Mouse (Mus musculus) forebrain, postnatal 0 days (tissue): ENCODE measurements around the gene Gm11541. TPM values are rescaled to one million over a fixed set of nuclear protein-coding genes. Genes with fewer than 3 reads are reported as not detected.
"Not testable (repeated sequence)": the region's sequence is repeated elsewhere in the genome, so short reads cannot be mapped to it uniquely, and the experiment has no call there.

Experiments
- ATAC-seq: fragments of 200-750 bp; cut with Nextera tagmentation; 2 replicates; pipeline ENCODE4 v1.8.0; 2017; ENCODE audit warnings: mild to moderate bottlenecking, moderate library complexity
- DNase-seq: peaks from one replicate; pipeline ENCODE4 v3.0.0-alpha.2; 2015
- H3K27ac ChIP-seq: fragments of 300-500 bp; sonication (generic); 2 replicates; pipeline ENCODE4 v1.5.1; 2014; ENCODE audit warnings: low read depth, mild to moderate bottlenecking, antibody characterized with exemption, low read length, moderate library complexity, mixed read lengths
- H3K27me3 ChIP-seq: fragments of 300-500 bp; sonication (generic); 2 replicates; pipeline ENCODE4 v1.6.1; 2014; ENCODE audit warnings: mild to moderate bottlenecking, low read length, mixed read lengths; ENCODE audit not compliant: insufficient read depth
- H3K36me3 ChIP-seq: fragments of 300-500 bp; sonication (generic); 2 replicates; pipeline ENCODE4 v1.6.1; 2014; ENCODE audit warnings: mild to moderate bottlenecking, moderate library complexity; ENCODE audit not compliant: insufficient read depth
- H3K4me1 ChIP-seq: fragments of 300-500 bp; sonication (generic); 2 replicates; pipeline ENCODE4 v1.6.1; 2014; ENCODE audit warnings: antibody characterized with exemption; ENCODE audit not compliant: insufficient read depth
- H3K4me2 ChIP-seq: fragments of 300-500 bp; sonication (generic); 2 replicates; pipeline ENCODE4 v1.6.1; 2014; ENCODE audit warnings: low read depth, mild to moderate bottlenecking, moderate library complexity
- H3K4me3 ChIP-seq: fragments of 300-500 bp; sonication (generic); 2 replicates; pipeline ENCODE4 v1.5.1; 2014; ENCODE audit warnings: low read depth, low read length, mixed read lengths
- H3K9ac ChIP-seq: fragments of 300-500 bp; sonication (generic); 2 replicates; pipeline ENCODE4 v1.6.1; 2014; ENCODE audit warnings: mild to moderate bottlenecking
- H3K9me3 ChIP-seq: fragments of 300-500 bp; sonication (generic); 2 replicates; pipeline ENCODE4 v1.6.1; 2016; ENCODE audit warnings: low read length
- CTCF ChIP-seq: sonication (generic); IDR thresholded peaks from 2 replicates; pipeline ENCODE4 v1.5.1; 2016; ENCODE audit warnings: antibody characterized with exemption, control low read depth, low read depth
- WGBS: fragments of 180-500 bp; shearing (Covaris S2); extraction: QIAGEN DNeasy Blood & Tissue Kit; methylation state at CpG from one replicate; pipeline ENCODE4 v1.1.7; 2014; 5-methylcytosine and 5-hydroxymethylcytosine counted together
- polyA plus RNA-seq: library from polyadenylated mRNA; unstranded; fragments of >200 nt; fragmentation: Nextera tagmentation; extraction: Ambion mirVana; gene quantifications from 2 replicates; pipeline ENCODE4 v1.2.1, GENCODE M21; 2015
- total RNA-seq: library from RNA; depleted of rRNA; stranded (reverse); fragments of >200 nt; gene quantifications from 2 replicates; pipeline ENCODE4 v1.2.3, GENCODE M21; 2014

Gene Gm11541
- total and polyA plus RNA-seq, 2 experiments from 2014 or later = not detected

DNA sequence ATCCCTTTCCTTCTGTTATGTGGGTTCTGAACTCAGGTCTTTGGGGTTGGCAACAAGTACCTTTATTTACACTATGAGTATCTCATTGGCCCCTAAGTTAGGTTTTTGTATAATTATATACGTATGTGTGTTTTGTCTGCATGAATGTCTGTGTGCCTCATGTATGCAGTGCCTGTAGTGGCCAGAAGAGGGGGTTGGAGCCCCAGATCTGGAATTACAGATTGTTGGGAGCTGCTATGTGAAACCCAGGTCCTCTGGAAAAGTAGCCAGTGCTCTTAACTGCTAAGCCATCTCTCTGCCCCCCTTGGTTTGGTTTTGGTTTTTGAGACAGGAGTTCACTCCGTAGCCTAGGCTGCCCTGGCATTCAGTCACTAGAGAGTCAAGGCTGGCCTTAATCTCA is 7.2 kb downstream of the Gm11541 start:
- no peak overlapping the region for H3K27ac ChIP-seq
- WGBS = 93% methylated on average over 2 of the region's 2 CpGs
- H3K27me3 ChIP-seq = no peaks in the 10 kb centered on the region
- H3K4me3 ChIP-seq = no peak overlapping the region
- H3K4me1 ChIP-seq = no peaks in the 10 kb centered on the region
- no peak for TF ChIP-seq CTCF
- H3K9ac ChIP-seq = no peak overlapping the region
- no peaks in the 10 kb centered on the region for H3K36me3 ChIP-seq
- ATAC-seq (no peak), DNase-seq (no peak)
- H3K9me3 ChIP-seq = no peaks in the 10 kb centered on the region
- no peak overlapping the region for H3K4me2 ChIP-seq

DNA sequence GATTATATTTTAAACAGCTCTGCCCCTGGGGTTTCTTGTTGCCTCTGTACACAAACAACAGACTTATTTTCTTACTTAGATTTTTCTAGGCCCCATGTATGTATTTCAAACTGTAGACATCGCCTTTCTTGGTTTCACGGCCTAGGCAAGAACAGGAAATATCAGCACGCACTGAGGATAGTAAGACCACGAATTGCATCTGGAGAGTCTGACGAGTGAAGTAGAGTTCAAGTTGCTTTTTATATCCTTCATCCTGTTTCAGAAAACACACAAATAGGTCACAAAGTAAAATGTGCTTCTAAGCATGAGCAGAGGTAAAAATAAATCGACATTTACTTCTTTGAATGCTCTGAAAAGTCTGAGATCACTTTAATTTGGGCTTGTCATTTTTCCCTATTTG is 8.8 kb downstream of the Gm11541 start:
- Histone ChIP-seq H3K4me3 (no peak overlapping the region), H3K9me3 (no peaks in the 10 kb centered on the region), H3K9ac (no peak overlapping the region), H3K4me2 (no peak overlapping the region), H3K27ac (no peak overlapping the region), H3K4me1 (no peaks in the 10 kb centered on the region), H3K36me3 (no peaks in the 10 kb centered on the region), H3K27me3 (no peaks in the 10 kb centered on the region)
- TF ChIP-seq CTCF = no peak
- 72% methylated on average over 6 of the region's 6 CpGs for WGBS
- DNase-seq (no peak), ATAC-seq (no peak)

DNA sequence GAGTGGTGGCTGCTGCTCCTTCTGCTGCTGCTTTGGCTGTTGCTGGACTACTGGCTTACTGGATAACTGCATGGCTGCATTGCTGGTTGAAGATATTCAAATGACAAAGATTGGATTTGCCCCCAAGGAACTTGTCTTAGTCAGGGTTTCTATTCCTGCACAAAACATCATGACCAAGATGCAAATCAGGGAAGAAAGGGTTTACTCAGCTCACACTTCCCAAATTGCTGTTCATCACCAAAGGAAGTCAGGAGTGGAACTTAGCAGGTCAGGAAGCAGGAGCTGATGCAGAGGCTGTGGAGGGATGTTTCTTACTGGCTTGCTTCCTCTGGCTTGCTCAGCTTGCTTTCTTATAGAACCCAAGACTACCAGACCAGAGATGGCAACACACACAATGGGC is 11.8 kb downstream of the Gm11541 start:
- H3K27ac ChIP-seq, H3K4me3 ChIP-seq, H3K27me3 ChIP-seq, DNase-seq, H3K4me2 ChIP-seq, H3K9me3 ChIP-seq, ATAC-seq, H3K36me3 ChIP-seq, H3K9ac ChIP-seq, H3K4me1 ChIP-seq: not testable (repeated sequence)

DNA sequence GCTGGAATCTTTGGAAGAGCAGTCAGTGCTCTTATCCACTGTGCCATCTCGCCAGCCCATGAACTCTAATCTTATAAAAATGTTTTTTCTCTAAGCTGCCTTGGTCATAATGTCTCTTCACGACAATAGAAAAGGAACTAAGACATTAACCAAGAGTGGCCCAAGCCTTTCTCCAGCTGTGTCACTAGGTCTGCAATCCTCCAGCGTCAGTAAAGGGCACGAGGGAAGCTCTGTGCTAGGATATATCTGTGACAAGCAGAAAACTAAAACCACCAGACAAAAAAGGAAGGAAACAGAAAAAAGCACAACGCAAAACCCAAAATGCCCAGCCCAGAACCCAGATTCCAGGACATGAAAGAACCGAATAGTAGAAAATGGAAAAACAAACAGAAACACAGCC is 17.1 kb downstream of the Gm11541 start:
- TF ChIP-seq CTCF = no peak
- WGBS = 85% methylated on average over 6 of the region's 6 CpGs
- no peaks in the 10 kb centered on the region for H3K9me3 ChIP-seq

DNA sequence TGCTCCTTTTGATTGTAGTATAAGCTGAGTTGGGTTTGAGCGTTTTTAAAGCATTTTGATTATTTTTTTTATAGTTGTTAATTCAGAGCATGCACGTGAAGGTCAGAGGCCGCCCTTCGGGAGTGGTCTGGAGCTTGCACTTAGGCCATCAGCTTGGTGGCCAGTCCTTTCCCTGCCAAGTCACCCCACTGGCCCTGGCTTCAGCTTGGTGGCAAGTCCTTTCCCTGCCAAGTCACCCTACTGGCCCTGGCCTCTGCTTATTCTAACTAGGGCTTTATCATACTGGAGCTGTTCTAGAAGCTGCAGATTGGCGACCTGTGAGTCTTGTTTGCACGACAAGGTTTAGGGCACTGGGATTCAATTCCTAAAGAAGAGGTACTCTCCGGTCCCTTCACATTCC is 21.9 kb downstream of the Gm11541 start:
- no peaks in the 10 kb centered on the region for H3K9me3 ChIP-seq
- DNase-seq = no peak
- H3K4me2 ChIP-seq = no peak overlapping the region
- H3K27ac ChIP-seq = no peak overlapping the region
- TF ChIP-seq CTCF = no peak
- H3K27me3 ChIP-seq = no peaks in the 10 kb centered on the region
- no peak overlapping the region for H3K9ac ChIP-seq
- no peaks in the 10 kb centered on the region for H3K4me1 ChIP-seq
- H3K4me3 ChIP-seq = no peak overlapping the region
- WGBS = 85% methylated on average over 7 of the region's 7 CpGs
- ATAC-seq = no peak
- no peaks in the 10 kb centered on the region for H3K36me3 ChIP-seq

More for the DNA sequence above, 17.1 kb downstream of the Gm11541 start:
- Histone ChIP-seq H3K27me3 (no peaks in the 10 kb centered on the region), H3K9ac (no peak overlapping the region), H3K27ac (no peak overlapping the region), H3K36me3 (no peaks in the 10 kb centered on the region), H3K4me2 (no peak overlapping the region), H3K4me3 (no peak overlapping the region), H3K4me1 (no peaks in the 10 kb centered on the region)
- ATAC-seq (no peak), DNase-seq (no peak)

DNA sequence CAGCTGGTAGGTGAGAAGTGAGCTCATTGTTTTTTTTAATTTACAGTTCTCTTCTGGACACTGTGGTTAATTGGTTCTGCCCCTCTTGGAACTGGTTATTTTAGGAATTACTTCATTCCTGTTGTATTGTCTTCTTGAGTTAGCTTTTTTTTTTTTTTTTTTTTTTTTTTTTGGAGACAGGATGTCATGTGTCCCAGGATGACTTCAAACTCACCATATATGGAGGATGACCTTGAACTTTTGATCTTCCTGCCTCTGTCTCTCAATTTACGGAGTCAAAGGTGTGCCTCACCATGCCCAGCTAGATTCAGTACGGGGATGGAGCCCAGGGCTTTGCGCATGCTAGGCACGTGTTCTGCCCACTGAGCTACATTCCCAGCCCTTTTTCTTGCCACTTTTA is 22.7 kb downstream of the Gm11541 start:
- WGBS = 87% methylated on average over 4 of the region's 4 CpGs
- Histone ChIP-seq H3K27ac (no peak overlapping the region), H3K9ac (no peak overlapping the region), H3K4me1 (peaks cover under 1% of the 10 kb centered on the region; the same call in 1 of the 2 replicates), H3K4me2 (no peak overlapping the region), H3K36me3 (no peaks in the 10 kb centered on the region), H3K4me3 (no peak overlapping the region), H3K27me3 (no peaks in the 10 kb centered on the region), H3K9me3 (no peaks in the 10 kb centered on the region)
- ATAC-seq (no peak), DNase-seq (no peak)
- no peak for TF ChIP-seq CTCF

DNA sequence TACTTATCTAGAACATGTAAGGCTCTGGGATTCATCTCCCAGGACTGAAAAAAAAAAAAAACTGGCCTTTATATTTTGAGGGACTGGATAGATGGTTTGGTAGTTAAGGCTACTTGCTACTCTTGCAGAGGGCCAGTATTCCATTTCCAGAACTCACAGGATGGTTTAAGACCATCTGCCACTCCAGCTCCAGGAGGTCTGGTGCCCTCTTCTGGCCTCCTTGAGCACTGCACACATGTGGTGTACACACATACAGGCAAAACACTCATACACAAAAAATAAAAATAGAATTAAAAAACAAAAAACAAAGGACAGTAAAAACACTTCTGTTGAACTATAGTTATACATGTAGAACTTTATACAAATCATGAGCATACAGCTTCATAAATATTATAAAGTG is 23.7 kb downstream of the Gm11541 start:
- no peak overlapping the region for H3K4me3 ChIP-seq
- H3K36me3 ChIP-seq = no peaks in the 10 kb centered on the region
- no peak overlapping the region for H3K27ac ChIP-seq
- H3K9ac ChIP-seq = no peak overlapping the region
- DNase-seq (no peak), ATAC-seq (no peak)
- H3K27me3 ChIP-seq = no peaks in the 10 kb centered on the region
- H3K4me1 ChIP-seq = peaks cover 8% of the 10 kb centered on the region
- no peak overlapping the region for H3K4me2 ChIP-seq
- TF ChIP-seq CTCF = 0 out of 2 replicates have a peak, but pooled peaks have one; percentile 13
- H3K9me3 ChIP-seq = no peaks in the 10 kb centered on the region
